Mouse (Mus musculus): ENCODE measurements around the gene Dkkl1.

GRCm38 (mm10) chr7:45185921-45186320 is 26.0 kb downstream of the Dkkl1 start:
- TF ChIP-seq CTCF (IDR thresholded peaks at IDR 0.05; ENCODE audit: extremely low read depth, insufficient read depth, insufficient read length, insufficient replicate concordance) (no peak), POLR2A (IDR thresholded peaks at IDR 0.05; ENCODE audit: low read depth, low read length) (no peak)
